Mouse (Mus musculus): Measurements from ENCODE around the gene Fam81b.

Gene Fam81b

GRCm38 (mm10) chr13:76195431-76196138 lies 109.3 kb downstream of the Fam81b start:
- intact Hi-C loops (cut with DNase I), result no loop called here

DNA sequence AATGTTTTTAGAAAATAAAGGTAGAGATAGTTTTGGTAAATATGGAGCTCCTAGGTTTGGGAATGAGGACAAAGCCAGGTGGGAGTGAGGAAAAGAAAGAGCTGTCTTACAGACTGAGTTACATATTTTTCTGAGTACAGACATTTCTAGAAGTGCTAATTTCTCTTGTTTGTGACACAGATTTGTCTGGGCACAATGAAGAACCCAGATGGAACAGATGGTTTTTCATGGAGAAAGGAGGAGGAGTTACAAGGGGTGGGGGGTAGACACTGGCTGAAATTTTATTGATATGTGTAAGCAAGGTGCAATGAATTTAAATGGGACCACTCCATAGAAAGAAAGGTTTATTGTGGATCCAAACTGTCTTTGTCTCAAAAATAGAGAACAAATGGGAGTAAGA lies 109.9 kb downstream of the Fam81b start:
- intact Hi-C loops (cut with DNase I), result no loop called here

GRCm38 (mm10) chr13:76190273-76190672 lies 114.6 kb downstream of the Fam81b start:
- intact Hi-C loops (cut with DNase I), result no loop called here

GRCm38 (mm10) chr13:76189190-76189589 lies 115.7 kb downstream of the Fam81b start:
- intact Hi-C loops (cut with DNase I), result no loop called here

DNA sequence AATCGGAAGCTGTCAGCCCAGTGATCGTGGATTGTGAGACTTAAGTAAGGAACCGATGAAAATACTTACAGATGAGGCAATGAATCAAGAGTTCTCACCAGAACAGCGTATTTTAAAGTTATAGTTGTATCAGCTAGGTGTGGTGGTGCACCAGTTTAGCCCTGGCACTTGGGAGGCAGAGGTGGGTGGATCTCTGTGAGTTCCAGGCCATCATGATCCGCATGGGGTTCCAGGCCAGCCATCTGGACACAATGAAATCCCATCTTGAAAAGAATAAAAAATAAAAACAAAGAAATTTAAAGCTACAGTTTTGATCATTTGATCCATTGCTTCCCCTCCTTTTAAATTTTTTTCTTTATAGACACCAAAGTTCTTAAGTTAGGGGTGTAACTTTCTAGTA lies 117.2 kb downstream of the Fam81b start:
- intact Hi-C loops (cut with DNase I), result no loop called here

GRCm38 (mm10) chr13:76178700-76179099 lies 126.2 kb downstream of the Fam81b start:
- intact Hi-C loops (cut with DNase I), result no loop called here

GRCm38 (mm10) chr13:76174297-76174696 lies 130.6 kb downstream of the Fam81b start:
- intact Hi-C loops (cut with DNase I), result no loop called here

- intact Hi-C loops (cut with DNase I), result no loop called here
Measured at GRCm38 (mm10) chr13:76160587-76160986, 144.3 kb downstream of the Fam81b start.

DNA sequence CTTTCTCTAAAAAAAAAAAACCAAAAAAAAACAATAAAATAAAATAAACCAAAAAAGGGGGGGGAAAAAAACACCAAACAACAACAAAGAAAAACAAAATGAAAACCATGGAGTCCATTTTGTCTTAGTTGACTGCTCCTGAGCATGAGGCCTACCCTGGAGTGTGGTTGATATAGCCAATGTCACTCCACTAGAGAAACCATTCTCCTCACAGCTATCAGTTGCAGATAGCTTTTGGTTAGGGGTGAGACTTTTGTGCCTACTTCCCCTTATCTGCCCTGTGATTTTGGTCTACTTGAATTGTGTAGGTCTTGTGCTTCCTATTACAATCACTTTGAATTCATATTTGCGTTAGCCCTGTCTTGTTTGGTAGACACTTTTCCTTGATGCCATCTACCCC lies 147.4 kb downstream of the Fam81b start:
- intact Hi-C loops (cut with DNase I), result loop anchor here (2.0 kb wide), 1 partner anchor 19 kb away; no protein-coding TSS in a partner anchor

- intact Hi-C loops (cut with DNase I), result loop anchor here (2.0 kb wide), 1 partner anchor 18 kb away; no protein-coding TSS in a partner anchor
Measured at GRCm38 (mm10) chr13:76157099-76157498, 147.8 kb downstream of the Fam81b start.

Small RNA genes lying within 50 kb of the gene (microRNA-seq; reads per million reads assigned to microRNA genes)
- gene Gm24025, result 0 reads per million in 2 experiments

Measured in adrenal gland (tissue).